Mouse (Mus musculus): ENCODE data around the gene Dand5.

Dand5 gene

GRCm38 (mm10) chr8:84839411-84839810 is 16.8 kb upstream of the Dand5 start:
- no peak for TF ChIP-seq GATA4 (IDR thresholded peaks at IDR 0.05; ENCODE audit: insufficient replicate concordance, low read length)

GRCm38 (mm10) chr8:84838513-84838912 is 15.9 kb upstream of the Dand5 start:
- TF ChIP-seq GATA4 (IDR thresholded peaks at IDR 0.05; ENCODE audit: insufficient replicate concordance, low read length): no peak

DNA sequence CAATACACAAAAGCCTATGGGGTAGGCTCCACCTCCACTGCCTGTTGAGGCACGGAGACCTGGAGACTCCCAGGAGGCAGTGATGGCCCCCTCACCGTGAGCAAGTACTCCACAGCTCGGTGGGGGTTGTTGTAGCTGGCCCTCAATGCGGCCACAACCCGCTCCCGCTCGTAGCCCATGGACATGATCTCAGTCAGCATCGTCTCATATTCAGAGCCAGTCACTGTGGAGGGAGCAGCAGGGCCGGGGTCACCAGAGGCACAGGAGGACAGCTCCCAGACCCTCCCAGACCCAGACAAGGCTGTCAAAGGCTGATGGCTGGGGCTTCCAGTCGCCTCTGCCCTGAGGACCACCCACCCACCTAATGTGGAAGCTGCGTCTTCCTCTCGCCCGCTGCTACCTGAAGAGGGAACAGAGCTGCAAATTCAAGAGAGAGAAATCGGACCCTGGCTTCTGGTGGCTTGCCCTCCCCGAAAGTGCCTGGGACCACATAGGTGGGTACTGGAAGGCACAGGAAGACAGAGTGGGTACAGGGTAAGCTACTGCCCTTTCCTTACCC is 15.4 kb upstream of the Dand5 start:
- TF ChIP-seq GATA4 (IDR thresholded peaks at IDR 0.05; ENCODE audit: insufficient replicate concordance, low read length): no peak

GRCm38 (mm10) chr8:84837149-84837911 is 14.7 kb upstream of the Dand5 start:
- no peak for TF ChIP-seq GATA4 (IDR thresholded peaks at IDR 0.05; ENCODE audit: insufficient replicate concordance, low read length)

- TF ChIP-seq GATA4 (IDR thresholded peaks at IDR 0.05; ENCODE audit: insufficient replicate concordance, low read length): no peak
Observed at GRCm38 (mm10) chr8:84834866-84835855, 12.5 kb upstream of the Dand5 start.

GRCm38 (mm10) chr8:84834002-84834865 is 11.6 kb upstream of the Dand5 start:
- no peak for TF ChIP-seq GATA4 (IDR thresholded peaks at IDR 0.05; ENCODE audit: insufficient replicate concordance, low read length)

DNA sequence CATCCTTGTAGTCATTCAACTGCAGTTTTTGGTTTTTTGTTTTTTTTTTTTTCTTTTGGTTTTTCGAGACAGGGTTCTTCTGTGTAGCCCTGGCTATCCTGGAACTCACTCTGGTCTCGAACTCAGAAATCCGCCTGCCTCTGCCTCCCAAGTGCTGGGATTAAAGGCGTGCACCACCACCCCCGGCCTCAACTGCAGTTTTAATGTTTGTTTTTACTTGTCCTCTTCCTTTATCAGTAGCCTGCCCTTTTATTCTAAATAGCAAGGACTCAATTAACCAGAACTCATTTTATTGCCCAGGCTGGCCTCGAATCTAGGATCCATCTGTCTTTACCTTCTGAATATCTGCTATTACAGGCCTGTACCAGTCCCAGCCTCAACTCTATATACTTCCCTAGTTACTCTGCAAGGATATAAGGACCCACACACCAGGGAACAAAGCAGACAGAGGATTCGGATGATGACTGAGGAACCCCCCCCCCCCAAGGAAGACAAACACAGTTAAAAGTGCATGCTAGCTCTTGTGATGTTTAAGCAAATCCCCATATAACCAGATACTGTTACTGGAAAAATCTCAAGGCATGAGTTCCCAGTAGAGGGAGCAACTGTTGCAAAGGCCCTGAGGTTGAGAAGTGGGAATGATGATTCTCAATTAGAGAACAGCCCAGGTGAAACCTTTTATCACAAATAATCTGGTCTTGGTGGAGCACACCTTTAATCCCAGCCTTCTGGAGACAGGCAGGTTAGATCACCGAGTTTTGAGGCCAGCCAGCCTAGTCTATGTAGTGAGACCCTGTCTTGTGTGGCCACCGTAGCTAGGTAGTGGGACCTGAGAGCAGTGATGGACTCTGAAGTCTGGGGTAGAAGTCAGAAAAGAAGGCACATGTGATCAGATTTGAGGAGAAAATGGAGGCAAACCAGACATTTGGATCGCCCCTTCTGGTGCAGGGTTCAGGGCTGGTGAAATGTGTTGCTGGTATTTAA is 10.4 kb upstream of the Dand5 start:
- no peak for TF ChIP-seq GATA4 (IDR thresholded peaks at IDR 0.05; ENCODE audit: insufficient replicate concordance, low read length)

GRCm38 (mm10) chr8:84832034-84832717 is 9.6 kb upstream of the Dand5 start:
- no peak for TF ChIP-seq GATA4 (IDR thresholded peaks at IDR 0.05; ENCODE audit: insufficient replicate concordance, low read length)

- TF ChIP-seq GATA4 (IDR thresholded peaks at IDR 0.05; ENCODE audit: insufficient replicate concordance, low read length): no peak
Observed at GRCm38 (mm10) chr8:84831490-84831889, 8.9 kb upstream of the Dand5 start, which contains the start of gene Gadd45gip1. TSS of gene Gadd45gip1 (plus strand) at chr8:84831522.

DNA sequence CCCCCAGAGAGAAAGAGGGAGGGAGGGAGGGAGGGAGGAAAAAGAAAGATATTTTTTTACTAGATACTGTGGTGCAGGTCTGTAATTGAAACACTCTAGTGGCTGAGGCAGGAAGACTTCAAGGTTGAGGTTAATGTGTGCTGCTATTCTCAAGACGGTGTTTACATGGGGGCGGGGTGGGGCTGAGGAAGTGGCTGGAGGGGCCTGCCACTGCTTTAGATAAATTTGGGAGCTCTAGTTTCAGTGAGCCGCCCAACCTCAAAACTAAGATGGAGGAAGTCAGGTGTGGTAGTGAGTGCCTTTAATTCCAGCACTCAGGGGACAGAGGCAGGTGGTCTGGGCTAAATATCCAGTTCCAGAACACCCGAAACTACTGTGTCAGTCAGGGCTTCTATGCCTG is 3.0 kb upstream of the Dand5 start:
- no peak for TF ChIP-seq GATA4 (IDR thresholded peaks at IDR 0.05; ENCODE audit: insufficient replicate concordance, low read length)

DNA sequence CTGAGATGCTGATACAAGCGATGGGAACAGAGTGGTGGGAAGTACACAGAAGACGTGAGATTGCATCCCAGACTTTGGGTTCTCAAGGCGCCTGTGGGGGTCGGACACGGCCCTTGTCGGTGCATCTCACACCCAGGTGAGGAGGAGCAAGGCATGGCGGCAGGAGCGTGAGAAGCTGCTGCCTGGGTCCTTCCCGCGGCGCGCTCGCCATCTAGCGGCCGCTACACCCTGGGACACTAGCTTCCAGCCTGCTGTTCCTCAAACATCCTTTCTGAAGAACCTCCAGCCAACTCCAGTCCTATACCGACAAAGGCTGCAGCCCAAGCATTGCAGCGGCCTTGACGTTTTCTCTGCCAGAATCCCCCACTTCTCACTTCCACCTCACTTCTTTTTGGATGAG is 1.0 kb upstream of the Dand5 start:
- TF ChIP-seq GATA4 (IDR thresholded peaks at IDR 0.05; ENCODE audit: insufficient replicate concordance, low read length): no peak

DNA sequence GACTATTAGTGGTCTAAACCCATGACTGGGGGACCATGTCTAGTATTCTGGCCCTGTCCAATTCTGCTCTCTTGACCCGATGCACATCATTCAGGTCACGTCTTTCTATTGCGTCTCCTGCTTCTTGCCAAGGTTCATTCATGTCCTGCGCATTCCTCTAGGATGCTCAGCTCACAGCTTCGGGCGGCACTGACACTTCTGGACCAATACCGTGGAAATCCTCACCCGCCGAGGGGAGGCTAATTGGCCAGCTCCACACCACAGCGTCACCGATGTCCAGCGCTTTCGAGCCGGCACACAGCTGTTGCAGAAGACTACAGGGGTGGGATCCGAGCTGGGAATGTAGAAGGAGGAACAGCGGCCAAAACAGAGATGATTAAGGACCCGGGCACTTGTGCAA is 6.5 kb downstream of the Dand5 start:
- TF ChIP-seq GATA4 (IDR thresholded peaks at IDR 0.05; ENCODE audit: insufficient replicate concordance, low read length): no peak

GRCm38 (mm10) chr8:84815547-84815946 is 7.1 kb downstream of the Dand5 start:
- no peak for TF ChIP-seq GATA4 (IDR thresholded peaks at IDR 0.05; ENCODE audit: insufficient replicate concordance, low read length)

Measured in liver, adult (tissue).